Mouse (Mus musculus): ENCODE results near the gene Gm21719.
"Not testable (repeated sequence)": the region's sequence is repeated elsewhere in the genome, so short reads cannot be mapped to it uniquely, and the experiment has no call there.

Gene Gm21719

GRCm38 (mm10) chrY:6682772-6683171 is at the start of gene Gm21719:
Gene Gm21719, minus strand, starts transcription at chrY:6682872.
- POLR2A ChIA-PET, CTCF ChIA-PET: not testable (repeated sequence)

Measured in embryonic stem cell, embryonic (primary cell).